Mouse (Mus musculus) fat pad, adult 2 months (tissue): ENCODE data around the gene Ceacam9.

Source experiments
- DNase-seq: peaks from one replicate; pipeline ENCODE4 v3.0.0-alpha.2; 2011; ENCODE audit warnings: low read depth, low spot score; ENCODE audit errors: extremely low read depth

The Ceacam9 gene

GRCm38 (mm10) chr7:16739056-16739604 is 17.4 kb downstream of the Ceacam9 start:
- DNase-seq, result no peak

- no peak for DNase-seq
These were observed 23.6 kb downstream of the Ceacam9 start for GRCm38 (mm10) chr7:16745373-16745772.

GRCm38 (mm10) chr7:16746093-16746492 is 24.4 kb downstream of the Ceacam9 start:
- no peak for DNase-seq

- no peak for DNase-seq
These were observed 25.9 kb downstream of the Ceacam9 start for GRCm38 (mm10) chr7:16747656-16748055.

GRCm38 (mm10) chr7:16752016-16752415 is 30.3 kb downstream of the Ceacam9 start:
- no peak for DNase-seq

GRCm38 (mm10) chr7:16755362-16756017 is 33.8 kb downstream of the Ceacam9 start:
- no peak for DNase-seq

GRCm38 (mm10) chr7:16758872-16759574 is 37.3 kb downstream of the Ceacam9 start:
- DNase-seq, result no peak

- no peak for DNase-seq
These were observed 38.6 kb downstream of the Ceacam9 start for GRCm38 (mm10) chr7:16760292-16760691.

GRCm38 (mm10) chr7:16761005-16761481 is 39.3 kb downstream of the Ceacam9 start:
- no peak for DNase-seq

GRCm38 (mm10) chr7:16761630-16762029 is 39.9 kb downstream of the Ceacam9 start:
- no peak for DNase-seq

GRCm38 (mm10) chr7:16763463-16764218 is 41.9 kb downstream of the Ceacam9 start:
- no peak for DNase-seq

- DNase-seq, result no peak
These were observed 44.7 kb downstream of the Ceacam9 start for GRCm38 (mm10) chr7:16766443-16766842.
